Mouse (Mus musculus) MEL (cell line): ENCODE measurements at regions not wholly inside any gene's neighbourhood (a gene's known extent, or its start where the extent isn't known, plus 50 kb on each side); places are given as distances from the start of the nearest gene placed in this dataset.

Experiments
- DNase-seq: peaks from one replicate; pipeline ENCODE4 v3.0.0; 2011; ENCODE audit warnings: low read depth, low spot score
- H3K27ac ChIP-seq: 2 replicates; pipeline ENCODE4 v1.5.1; 2012; ENCODE audit warnings: low read depth, mild to moderate bottlenecking, control low read depth, low read length, moderate library complexity; ENCODE audit not compliant: control insufficient read depth
- H3K27me3 ChIP-seq, 2 experiments: fragments of 150-350 bp in 1 of 2; sonication (generic) in 1 of 2; 2 replicates each; pipeline ENCODE4 v1.6.1; 2012; ENCODE audit warnings: low read length in 2 of 2, mild to moderate bottlenecking in 2 of 2, improper control_type of control experiment in 1 of 2, moderate library complexity in 1 of 2; ENCODE audit not compliant: insufficient read depth in 2 of 2, control insufficient read depth in 1 of 2
- H3K36me3 ChIP-seq, 2 experiments: 2 replicates each; pipeline ENCODE4 v1.6.1; 2012 to 2014; ENCODE audit warnings: low read length in 2 of 2, improper control_type of control experiment in 1 of 2, inconsistent platforms in 1 of 2, mild to moderate bottlenecking in 1 of 2; ENCODE audit not compliant: insufficient read depth in 2 of 2, control insufficient read depth in 1 of 2
- H3K4me1 ChIP-seq, 2 experiments: fragments of 150-350 bp in 1 of 2; sonication (generic) in 1 of 2; 2 replicates each; pipeline ENCODE4 v1.6.1; 2012; ENCODE audit warnings: low read length in 2 of 2, improper control_type of control experiment in 1 of 2, mild to moderate bottlenecking in 1 of 2; ENCODE audit not compliant: insufficient read depth in 2 of 2, control insufficient read depth in 1 of 2
- H3K4me3 ChIP-seq, 2 experiments: fragments of 150-350 bp in 1 of 2; sonication (generic) in 1 of 2; 2 replicates each; pipeline ENCODE4 v1.5.1; 2012; ENCODE audit warnings: low read depth in 2 of 2, low read length in 2 of 2, mild to moderate bottlenecking in 2 of 2, moderate library complexity in 2 of 2, control low read depth in 1 of 2, improper control_type of control experiment in 1 of 2; ENCODE audit not compliant: control insufficient read depth in 1 of 2, insufficient read depth in 1 of 2
- H3K79me2 ChIP-seq: 2 replicates; pipeline ENCODE4 v1.6.1; 2012; ENCODE audit warnings: mild to moderate bottlenecking, low read length, moderate library complexity; ENCODE audit not compliant: control insufficient read depth, poor library complexity, insufficient read depth
- H3K9ac ChIP-seq: 2 replicates; pipeline ENCODE4 v1.6.1; 2012; ENCODE audit warnings: low read depth, mild to moderate bottlenecking, control low read depth, low read length, moderate library complexity; ENCODE audit not compliant: control insufficient read depth, poor library complexity, severe bottlenecking
- H3K9me3 ChIP-seq: fragments of 150-350 bp; sonication (generic); replicated peaks from 2 replicates; pipeline ENCODE4 v1.6.1; 2012; ENCODE audit warnings: mild to moderate bottlenecking, low read length, improper control_type of control experiment, moderate library complexity; ENCODE audit not compliant: insufficient read depth
- BHLHE40 ChIP-seq: IDR thresholded peaks from 2 replicates; pipeline ENCODE4 v1.6.1; 2012; ENCODE audit warnings: low read depth, mild to moderate bottlenecking, inconsistent platforms, low read length, improper control_type of control experiment, borderline replicate concordance
- ELF1 ChIP-seq: IDR thresholded peaks from 2 replicates; pipeline ENCODE4 v1.6.1; 2014; ENCODE audit warnings: low read depth, mild to moderate bottlenecking, inconsistent platforms, low read length, improper control_type of control experiment, moderate library complexity
- EP300 ChIP-seq, 2 experiments: IDR thresholded peaks; 2 replicates each; pipeline ENCODE4 v1.6.1; 2011; ENCODE audit warnings: improper control_type of control experiment in 2 of 2, low read length in 2 of 2, low read depth in 1 of 2, mild to moderate bottlenecking in 1 of 2
- ETS1 ChIP-seq: IDR thresholded peaks from 2 replicates; pipeline ENCODE4 v1.6.1; 2012; ENCODE audit warnings: low read depth, mild to moderate bottlenecking, inconsistent platforms, low read length, improper control_type of control experiment, moderate library complexity
- GABPA ChIP-seq: IDR thresholded peaks from 2 replicates; pipeline ENCODE4 v1.6.1; 2012; ENCODE audit warnings: low read depth, mild to moderate bottlenecking, inconsistent platforms, low read length, improper control_type of control experiment, moderate library complexity
- GATA1 ChIP-seq: IDR thresholded peaks from 2 replicates; pipeline ENCODE4 v1.6.1; 2011; ENCODE audit warnings: low read depth, low read length, improper control_type of control experiment
- JUND ChIP-seq: IDR thresholded peaks from 2 replicates; pipeline ENCODE4 v1.6.1; 2011; ENCODE audit warnings: low read depth, mild to moderate bottlenecking, improper control_type of control experiment, low read length
- KAT2A ChIP-seq: conservative IDR thresholded peaks from 2 replicates; pipeline ENCODE4 v1.6.1; 2012; ENCODE audit warnings: low read depth, low read length, improper control_type of control experiment, inconsistent platforms
- MAFK ChIP-seq: IDR thresholded peaks from 2 replicates; pipeline ENCODE4 v1.6.1; 2011; ENCODE audit warnings: low read depth, mild to moderate bottlenecking, low read length, improper control_type of control experiment, borderline replicate concordance
- MEF2A ChIP-seq: IDR thresholded peaks from 2 replicates; pipeline ENCODE4 v1.6.1; 2014; ENCODE audit warnings: low read depth, mild to moderate bottlenecking, inconsistent platforms, low read length, improper control_type of control experiment; ENCODE audit not compliant: poor library complexity, insufficient replicate concordance, severe bottlenecking; ENCODE audit errors: extremely low read depth
- MXI1 ChIP-seq: IDR thresholded peaks from 2 replicates; pipeline ENCODE4 v1.6.1; 2011; ENCODE audit warnings: mild to moderate bottlenecking, low read depth, low read length, improper control_type of control experiment
- MYC ChIP-seq: IDR thresholded peaks from 2 replicates; pipeline ENCODE4 v1.6.1; 2011; ENCODE audit warnings: low read depth, mild to moderate bottlenecking, low read length, improper control_type of control experiment, moderate library complexity
- NELFE ChIP-seq: IDR thresholded peaks from 2 replicates; pipeline ENCODE4 v1.6.1; 2011; ENCODE audit warnings: low read depth, low read length, improper control_type of control experiment
- POLR2AphosphoS5 ChIP-seq: IDR thresholded peaks from 2 replicates; pipeline ENCODE4 v1.6.1; 2012; ENCODE audit warnings: low read depth, borderline replicate concordance, mild to moderate bottlenecking, inconsistent platforms, low read length, moderate library complexity, mixed read lengths
- RAD21 ChIP-seq: IDR thresholded peaks from 2 replicates; pipeline ENCODE4 v1.6.1; 2011; ENCODE audit warnings: mild to moderate bottlenecking, low read depth, low read length, improper control_type of control experiment
- RCOR1 ChIP-seq: IDR thresholded peaks from 2 replicates; pipeline ENCODE4 v1.6.1; 2012; ENCODE audit warnings: low read depth, mild to moderate bottlenecking, inconsistent platforms, low read length, improper control_type of control experiment
- TAL1 ChIP-seq: IDR thresholded peaks from 2 replicates; pipeline ENCODE4 v1.6.1; 2012; ENCODE audit warnings: mild to moderate bottlenecking, inconsistent platforms, low read length, moderate library complexity, mixed read lengths
- USF1 ChIP-seq: IDR thresholded peaks from 2 replicates; pipeline ENCODE4 v1.6.1; 2014; ENCODE audit warnings: low read depth, mild to moderate bottlenecking, inconsistent platforms, low read length, improper control_type of control experiment, moderate library complexity
- USF2 ChIP-seq, 2 experiments: IDR thresholded peaks; 2 replicates each; pipeline ENCODE4 v1.6.1; 2011 to 2012; ENCODE audit warnings: improper control_type of control experiment in 2 of 2, low read length in 2 of 2, borderline replicate concordance in 1 of 2, inconsistent platforms in 1 of 2, low read depth in 1 of 2, mild to moderate bottlenecking in 1 of 2; ENCODE audit not compliant: insufficient read depth in 1 of 2
- ZMIZ1 ChIP-seq: IDR thresholded peaks from 2 replicates; pipeline ENCODE4 v1.6.1; 2012; ENCODE audit warnings: low read depth, mild to moderate bottlenecking, inconsistent platforms, low read length, improper control_type of control experiment, moderate library complexity
- ZNF384 ChIP-seq: IDR thresholded peaks from 2 replicates; pipeline ENCODE4 v1.6.1; 2012; ENCODE audit warnings: low read depth, mild to moderate bottlenecking, inconsistent platforms, low read length, improper control_type of control experiment

GRCm38 (mm10) chr3:40021682-40022081, 509.4 kb upstream of the Intu start:
- H3K36me3 ChIP-seq, result no peaks in the 10 kb centered on the region
- H3K9me3 ChIP-seq, result no peaks in the 10 kb centered on the region
- no peaks in the 10 kb centered on the region for H3K79me2 ChIP-seq
- no peak for DNase-seq
- no peaks in the 10 kb centered on the region for H3K27me3 ChIP-seq
- no peak for TF ChIP-seq USF1
- no peak for TF ChIP-seq MEF2A
- TF ChIP-seq GABPA, result no peak
- TF ChIP-seq POLR2AphosphoS5, result no peak
- TF ChIP-seq RAD21, result no peak
- TF ChIP-seq ELF1, result no peak
- no peak for TF ChIP-seq KAT2A
- no peak for TF ChIP-seq USF2 (IDR thresholded peaks at IDR 0.05; ENCODE audit: borderline replicate concordance in 1 of 2, insufficient read depth in 1 of 2, low read depth in 1 of 2, low read length in 2 of 2)
- TF ChIP-seq JUND, result no peak
- TF ChIP-seq ZNF384, result no peak
- TF ChIP-seq MAFK, result no peak
- TF ChIP-seq TAL1, result no peak
- no peak for TF ChIP-seq ETS1
- TF ChIP-seq RCOR1, result no peak
- no peak for TF ChIP-seq GATA1
- no peak for TF ChIP-seq ZMIZ1
- no peak for TF ChIP-seq NELFE
- H3K4me3 ChIP-seq, result no peak overlapping the region
- no peak overlapping the region for H3K9ac ChIP-seq
- H3K27ac ChIP-seq, result no peak overlapping the region
- no peaks in the 10 kb centered on the region for H3K4me1 ChIP-seq

- no peak for TF ChIP-seq BHLHE40
- no peak for TF ChIP-seq EP300 (IDR thresholded peaks at IDR 0.05; ENCODE audit: low read depth in 1 of 2, low read length in 2 of 2)
- TF ChIP-seq MXI1, result no peak
- TF ChIP-seq MYC, result no peak
- Histone ChIP-seq H3K36me3 (no peaks in the 10 kb centered on the region), H3K9me3 (no peaks in the 10 kb centered on the region), H3K79me2 (no peaks in the 10 kb centered on the region), H3K4me1 (no peaks in the 10 kb centered on the region), H3K4me3 (no peak overlapping the region), H3K27ac (no peak overlapping the region), H3K27me3 (no peaks in the 10 kb centered on the region), H3K9ac (no peak overlapping the region)
- no peak for DNase-seq
These were observed 503.4 kb upstream of the Intu start for GRCm38 (mm10) chr3:40027713-40028112.
